Comparison of ENCODE assay signal across 8 mouse cellular contexts in genomic region chr5:73491837-73492720, GRCm38 (mm10). TPM values are rescaled to one million over a fixed set of nuclear protein-coding genes. Genes with fewer than 3 reads are reported as not detected.
A peak's percentile ranks its signal among the peaks of the same experiment; 100 is the strongest.
DNase-seq lines count a peak whose midpoint lies in the region; ATAC-seq and TF ChIP-seq lines count a peak whose summit lies in the region.

No protein-coding gene starts in this region.

- in situ Hi-C loops in ES-E14 (cut with MboI; ENCODE audit: low sequenced_read_pairs in 2 of 2, unreplicated experiment in 2 of 2): no loop called here

- peak overlapping the region; percentile 79 for H3K9ac ChIP-seq in ES-E14 (ENCODE audit: insufficient read depth, low read depth, low read length, poor library complexity, severe bottlenecking)
- H3K9ac ChIP-seq in lung, postnatal 0 days (replicated peaks; ENCODE audit: low read depth): 0 out of 2 replicates have a peak overlapping the region, but pooled peaks have one; percentile 23

- peak overlapping the region; percentile 96 for H3K4me2 ChIP-seq in lung, postnatal 0 days (replicated peaks; ENCODE audit: low read depth, low read length)

- peak; percentile 54 for ATAC-seq in lung, postnatal 0 days

- TF ChIP-seq CTCF in lung, postnatal 0 days (IDR thresholded peaks at IDR 0.05): no peak

- no peak overlapping the region for H3K27ac ChIP-seq in ES-E14 (ENCODE audit: insufficient read depth, low read depth, low read length, poor library complexity, severe bottlenecking)
- peak overlapping the region; percentile 95 for H3K27ac ChIP-seq in hindbrain, embryonic 10.5 days
- H3K27ac ChIP-seq in lung, postnatal 0 days (ENCODE audit: low read length): peak overlapping the region; percentile 89; the same call in 1 of the 2 replicates

- no peak for TF ChIP-seq EP300 in lung, postnatal 0 days (IDR thresholded peaks at IDR 0.05)

- H3K4me1 ChIP-seq in ES-E14 (ENCODE audit: control insufficient read depth in 2 of 2, insufficient read depth in 2 of 2, low read length in 2 of 2, poor library complexity in 1 of 2): peaks cover 0 to 2% of the 10 kb centered on the region in 2 experiments; a peak in 2 of 4 replicates
- peaks cover 20% of the 10 kb centered on the region for H3K4me1 ChIP-seq in hindbrain, embryonic 10.5 days (replicated peaks)
- peaks cover 8% of the 10 kb centered on the region; the same call in 1 of the 2 replicates for H3K4me1 ChIP-seq in lung, postnatal 0 days (ENCODE audit: insufficient read depth, low read depth, low read length)

- H3K27me3 ChIP-seq in hindbrain, embryonic 10.5 days (ENCODE audit: insufficient read depth, poor library complexity, severe bottlenecking): no peaks in the 10 kb centered on the region
- H3K27me3 ChIP-seq in lung, postnatal 0 days (replicated peaks; ENCODE audit: insufficient read depth, low read length): no peaks in the 10 kb centered on the region

- peak; percentile 91 for DNase-seq in ES-E14 (ENCODE audit: low read depth, low spot score)
- peak; percentile 81 for DNase-seq in cerebellum, adult 11 months
- DNase-seq in forelimb bud, embryonic 11.5 days (ENCODE audit: low read depth, low spot score): peak; percentile 84
- peak; percentile 88 for DNase-seq in hindbrain, embryonic 10.5 days (ENCODE audit: low spot score)
- DNase-seq in layer of hippocampus, adult 9-11 months: peak; percentile 93
- DNase-seq in lung, postnatal 0 days (ENCODE audit: low spot score): peak; percentile 93
- DNase-seq in ovary, postnatal 14 days (ENCODE audit: low spot score): peak; percentile 68
- peak; percentile 91 for DNase-seq in thymus, postnatal 14 days

- H3K4me3 ChIP-seq in ES-E14 (ENCODE audit: insufficient read depth in 1 of 2, low read depth in 1 of 2, low read length in 2 of 2, poor library complexity in 1 of 2, severe bottlenecking in 1 of 2): peak overlapping the region; percentile 91 to 100
- peak overlapping the region; percentile 97 for H3K4me3 ChIP-seq in hindbrain, embryonic 10.5 days
- H3K4me3 ChIP-seq in lung, postnatal 0 days (ENCODE audit: low read depth, low read length): peak overlapping the region; percentile 79

- under 1% methylated on average over 59 of the region's 59 CpGs for WGBS in hindbrain, embryonic 10.5 days
- under 1% methylated on average over 55 of the region's 59 CpGs for WGBS in lung, postnatal 0 days

- H3K9me3 ChIP-seq in ES-E14 (ENCODE audit: control insufficient read depth, insufficient read depth, low read depth, low read length): no peaks in the 10 kb centered on the region
- no peaks in the 10 kb centered on the region for H3K9me3 ChIP-seq in hindbrain, embryonic 10.5 days
- H3K9me3 ChIP-seq in lung, postnatal 0 days (ENCODE audit: low read length): no peaks in the 10 kb centered on the region

- no peaks in the 10 kb centered on the region for H3K36me3 ChIP-seq in ES-E14 (ENCODE audit: control insufficient read depth, insufficient read depth, low read length, poor library complexity, severe bottlenecking)
- H3K36me3 ChIP-seq in hindbrain, embryonic 10.5 days: no peaks in the 10 kb centered on the region
- no peaks in the 10 kb centered on the region for H3K36me3 ChIP-seq in lung, postnatal 0 days (ENCODE audit: insufficient read depth, low read length)

TF ChIP-seq in ES-E14, 5 proteins besides CTCF, POLR2A, EP300 and RAD21:
- no peak for TF ChIP-seq MAFK (IDR thresholded peaks at IDR 0.05; ENCODE audit: insufficient read depth, low read depth, low read length)
- peak; percentile 92 for TF ChIP-seq HCFC1 (IDR thresholded peaks at IDR 0.05; ENCODE audit: borderline replicate concordance, insufficient read depth, low read length)

RNA-seq across cellular contexts. Expression of gene Dcun1d4, which starts 11.3 kb away (rescaled TPM):
- total RNA-seq in ES-E14 (2012; rRNA removed): 14.9 and 15.2 TPM in 2 replicates
- polyA plus RNA-seq in hindbrain, embryonic 10.5 days (2016; fragmentation: Nextera tagmentation; extraction: Ambion mirVana): 45.7 and 46.9 TPM in 2 replicates
- polyA plus RNA-seq in lung, postnatal 0 days (2015; fragmentation: Nextera tagmentation; extraction: Ambion mirVana): 13.7 and 14.7 TPM in 2 replicates
